Mouse (Mus musculus): Measurements from ENCODE around the gene Slc7a7.

GRCm38 (mm10) chr14:54432078-54432836, 14.7 kb upstream of the Slc7a7 start:
- TF ChIP-seq GATA1 (IDR thresholded peaks at IDR 0.05; ENCODE audit: borderline replicate concordance, low read length) (no peak), FLI1 (IDR thresholded peaks at IDR 0.05; ENCODE audit: low read length) (no peak)

All from megakaryocyte, embryonic 14.5 days (primary cell).